Mouse (Mus musculus) heart, embryonic 12.5 days (tissue): ENCODE results near the gene Olfr1418. TPM values are rescaled to one million over a fixed set of nuclear protein-coding genes. Genes with fewer than 3 reads are reported as not detected.
"Not testable (repeated sequence)": the region's sequence is repeated elsewhere in the genome, so short reads cannot be mapped to it uniquely, and the experiment has no call there.

ENCODE experiments used
- ATAC-seq: fragments of 200-750 bp; cut with Nextera tagmentation; 2 replicates; pipeline ENCODE4 v1.8.0; 2017; ENCODE audit warnings: moderate TSS enrichment, moderate library complexity; ENCODE audit not compliant: insufficient number of reproducible peaks, low FRiP score
- H3K27ac ChIP-seq: fragments of 300-500 bp; sonication (generic); 2 replicates; pipeline ENCODE4 v1.5.1; 2016; ENCODE audit warnings: mild to moderate bottlenecking, moderate library complexity; ENCODE audit not compliant: poor library complexity, severe bottlenecking
- H3K27me3 ChIP-seq: fragments of 300-500 bp; sonication (generic); replicated peaks from 2 replicates; pipeline ENCODE4 v1.6.1; 2016; ENCODE audit warnings: mild to moderate bottlenecking, moderate library complexity
- H3K36me3 ChIP-seq: fragments of 300-500 bp; sonication (generic); 2 replicates; pipeline ENCODE4 v1.6.1; 2016; ENCODE audit warnings: mild to moderate bottlenecking, moderate library complexity
- H3K4me1 ChIP-seq: fragments of 300-500 bp; sonication (generic); replicated peaks from 2 replicates; pipeline ENCODE4 v1.6.1; 2016; ENCODE audit warnings: mild to moderate bottlenecking
- H3K4me2 ChIP-seq: fragments of 300-500 bp; sonication (generic); 2 replicates; pipeline ENCODE4 v1.6.1; 2016; ENCODE audit warnings: mild to moderate bottlenecking, moderate library complexity
- H3K4me3 ChIP-seq: fragments of 300-500 bp; sonication (generic); 2 replicates; pipeline ENCODE4 v1.5.1; 2016; ENCODE audit warnings: mild to moderate bottlenecking
- H3K9ac ChIP-seq: fragments of 300-500 bp; sonication (generic); 2 replicates; pipeline ENCODE4 v1.6.1; 2016; ENCODE audit warnings: mild to moderate bottlenecking, moderate library complexity
- H3K9me3 ChIP-seq: fragments of 300-500 bp; sonication (generic); replicated peaks from 2 replicates; pipeline ENCODE4 v1.6.1; 2016; ENCODE audit warnings: mild to moderate bottlenecking, moderate library complexity
- WGBS: fragments of 180-500 bp; shearing (Covaris S2); methylation state at CpG from one replicate; pipeline ENCODE4 v1.1.7; 2016; 5-methylcytosine and 5-hydroxymethylcytosine counted together
- polyA plus RNA-seq: library from polyadenylated mRNA; unstranded; fragments of >200 nt; fragmentation: Nextera tagmentation; extraction: Ambion mirVana; gene quantifications from 2 replicates; pipeline ENCODE4 v1.2.1, GENCODE M21; 2016

The Olfr1418 gene
- polyA plus RNA-seq: not detected in 2 replicates

GRCm38 (mm10) chr19:11860966-11861365 lies at the start of gene Olfr1418:
Olfr1418 (minus strand) TSS chr19:11861066.
- Histone ChIP-seq H3K9ac (no peak within 1 kb of the TSS), H3K4me2 (no peak within 1 kb of the TSS), H3K4me3 (no peak within 1 kb of the TSS), H3K4me1 (no peaks in the 10 kb centered on the region), H3K27ac (no peak within 1 kb of the TSS), H3K36me3 (no peaks in the 10 kb centered on the region), H3K27me3 (no peaks in the 10 kb centered on the region), H3K9me3 (peaks cover 5% of the 10 kb centered on the region)
- 81% methylated on average over 1 of the region's 1 CpGs for WGBS
- no peak for ATAC-seq

GRCm38 (mm10) chr19:11886265-11886664 lies 25.4 kb upstream of the Olfr1418 start, which contains the start of gene Olfr1420:
Olfr1420 (plus strand) TSS chr19:11886565.
- Histone ChIP-seq H3K9me3 (no peaks in the 10 kb centered on the region), H3K27me3 (no peaks in the 10 kb centered on the region), H3K9ac (no peak within 1 kb of the TSS), H3K4me3 (no peak within 1 kb of the TSS), H3K4me1 (no peaks in the 10 kb centered on the region), H3K27ac (no peak within 1 kb of the TSS), H3K4me2 (no peak within 1 kb of the TSS), H3K36me3 (no peaks in the 10 kb centered on the region)
- WGBS: 16% methylated on average over 1 of the region's 1 CpGs
- ATAC-seq: no peak

- H3K4me3 ChIP-seq, H3K27ac ChIP-seq, H3K4me1 ChIP-seq, H3K9me3 ChIP-seq, ATAC-seq, H3K36me3 ChIP-seq, H3K27me3 ChIP-seq, H3K9ac ChIP-seq: not testable (repeated sequence)
- peak overlapping the region; percentile 57 for H3K4me2 ChIP-seq
- WGBS: 40% methylated on average over 22 of the region's 22 CpGs
Measured at GRCm38 (mm10) chr19:11878404-11878803, 17.5 kb upstream of the Olfr1418 start.

- H3K27me3 ChIP-seq: no peaks in the 10 kb centered on the region
- H3K4me2 ChIP-seq: no peak within 1 kb of the TSS
- no peak within 1 kb of the TSS for H3K4me3 ChIP-seq
- H3K4me1 ChIP-seq: no peaks in the 10 kb centered on the region
- WGBS: 35% methylated on average over 1 of the region's 1 CpGs
- H3K36me3 ChIP-seq: no peaks in the 10 kb centered on the region
- H3K27ac ChIP-seq: no peak within 1 kb of the TSS
- no peaks in the 10 kb centered on the region for H3K9me3 ChIP-seq
- ATAC-seq: no peak
- H3K9ac ChIP-seq: no peak within 1 kb of the TSS
Measured at GRCm38 (mm10) chr19:11875006-11875405, 14.1 kb upstream of the Olfr1418 start, which contains the start of gene Olfr1419. Olfr1419 (minus strand) TSS chr19:11875106.

- Histone ChIP-seq H3K4me2 (no peak overlapping the region), H3K4me1 (no peaks in the 10 kb centered on the region), H3K27me3 (no peaks in the 10 kb centered on the region), H3K9ac (no peak overlapping the region), H3K27ac (no peak overlapping the region), H3K9me3 (peaks cover 5% of the 10 kb centered on the region), H3K4me3 (no peak overlapping the region), H3K36me3 (no peaks in the 10 kb centered on the region)
- ATAC-seq: no peak
- 64% methylated on average over 2 of the region's 2 CpGs for WGBS
Measured at GRCm38 (mm10) chr19:11867837-11868236, 7.0 kb upstream of the Olfr1418 start.

GRCm38 (mm10) chr19:11856506-11856905 lies 4.4 kb downstream of the Olfr1418 start:
- H3K27me3 ChIP-seq: no peaks in the 10 kb centered on the region
- no peak overlapping the region for H3K4me2 ChIP-seq
- no peak overlapping the region for H3K27ac ChIP-seq
- no peak for ATAC-seq
- 66% methylated on average over 6 of the region's 6 CpGs for WGBS
- H3K4me1 ChIP-seq: no peaks in the 10 kb centered on the region
- H3K36me3 ChIP-seq: no peaks in the 10 kb centered on the region
- H3K4me3 ChIP-seq: no peak overlapping the region
- H3K9me3 ChIP-seq: no peaks in the 10 kb centered on the region
- H3K9ac ChIP-seq: no peak overlapping the region

GRCm38 (mm10) chr19:11854821-11855220 lies 6.0 kb downstream of the Olfr1418 start:
- Histone ChIP-seq H3K9me3 (no peaks in the 10 kb centered on the region), H3K27ac (no peak overlapping the region), H3K4me1 (no peaks in the 10 kb centered on the region), H3K9ac (no peak overlapping the region), H3K4me2 (no peak overlapping the region), H3K36me3 (no peaks in the 10 kb centered on the region), H3K4me3 (no peak overlapping the region), H3K27me3 (no peaks in the 10 kb centered on the region)
- ATAC-seq: no peak
- 81% methylated on average over 2 of the region's 2 CpGs for WGBS

- H3K36me3 ChIP-seq: no peaks in the 10 kb centered on the region
- no peaks in the 10 kb centered on the region for H3K4me1 ChIP-seq
- no peak overlapping the region for H3K4me2 ChIP-seq
- no peak for ATAC-seq
- H3K9ac ChIP-seq: no peak overlapping the region
- 35% methylated on average over 4 of the region's 4 CpGs for WGBS
- H3K27ac ChIP-seq: no peak overlapping the region
- H3K9me3 ChIP-seq: no peaks in the 10 kb centered on the region
- no peak overlapping the region for H3K4me3 ChIP-seq
- no peaks in the 10 kb centered on the region for H3K27me3 ChIP-seq
Measured at GRCm38 (mm10) chr19:11852652-11853051, 8.2 kb downstream of the Olfr1418 start.

GRCm38 (mm10) chr19:11846333-11846732 lies 14.5 kb downstream of the Olfr1418 start:
- no peak overlapping the region for H3K27ac ChIP-seq
- H3K4me3 ChIP-seq: no peak overlapping the region
- no peaks in the 10 kb centered on the region for H3K4me1 ChIP-seq
- no peaks in the 10 kb centered on the region for H3K36me3 ChIP-seq
- H3K9me3 ChIP-seq: no peaks in the 10 kb centered on the region
- H3K9ac ChIP-seq: no peak overlapping the region
- H3K4me2 ChIP-seq: no peak overlapping the region
- H3K27me3 ChIP-seq: no peaks in the 10 kb centered on the region
- WGBS: 77% methylated on average over 4 of the region's 4 CpGs
- no peak for ATAC-seq

- WGBS: 79% methylated on average over 4 of the region's 4 CpGs
- no peak for ATAC-seq
- H3K4me1 ChIP-seq: no peaks in the 10 kb centered on the region
- no peak within 1 kb of the TSS for H3K27ac ChIP-seq
- H3K4me2 ChIP-seq: no peak within 1 kb of the TSS
- H3K9ac ChIP-seq: no peak within 1 kb of the TSS
- no peaks in the 10 kb centered on the region for H3K27me3 ChIP-seq
- no peaks in the 10 kb centered on the region for H3K36me3 ChIP-seq
- H3K4me3 ChIP-seq: no peak within 1 kb of the TSS
- no peaks in the 10 kb centered on the region for H3K9me3 ChIP-seq
Measured at GRCm38 (mm10) chr19:11839119-11839518, 21.7 kb downstream of the Olfr1418 start, which contains the start of gene Olfr1417. Olfr1417 (minus strand) TSS chr19:11839219.

GRCm38 (mm10) chr19:11823346-11824065 lies 37.4 kb downstream of the Olfr1418 start:
- ATAC-seq: no peak
- Histone ChIP-seq H3K9ac (no peak overlapping the region), H3K27ac (no peak overlapping the region), H3K9me3 (no peaks in the 10 kb centered on the region), H3K4me1 (no peaks in the 10 kb centered on the region; the same call in 1 of the 2 replicates), H3K27me3 (no peaks in the 10 kb centered on the region), H3K4me3 (no peak overlapping the region), H3K36me3 (no peaks in the 10 kb centered on the region), H3K4me2 (no peak overlapping the region)
- 46% methylated on average over 4 of the region's 4 CpGs for WGBS
